Mouse (Mus musculus) MEL (cell line): ENCODE measurements around the gene Wfs1. TPM values are rescaled to one million over a fixed set of nuclear protein-coding genes. Genes with fewer than 3 reads are reported as not detected.
"Not testable (repeated sequence)": the region's sequence is repeated elsewhere in the genome, so short reads cannot be mapped to it uniquely, and the experiment has no call there.

Source experiments
- DNase-seq: peaks from one replicate; pipeline ENCODE4 v3.0.0; 2011; ENCODE audit warnings: low read depth, low spot score
- H3K27ac ChIP-seq: 2 replicates; pipeline ENCODE4 v1.5.1; 2012; ENCODE audit warnings: low read depth, mild to moderate bottlenecking, control low read depth, low read length, moderate library complexity; ENCODE audit not compliant: control insufficient read depth
- H3K27me3 ChIP-seq, 2 experiments: fragments of 150-350 bp in 1 of 2; sonication (generic) in 1 of 2; 2 replicates each; pipeline ENCODE4 v1.6.1; 2012; ENCODE audit warnings: low read length in 2 of 2, mild to moderate bottlenecking in 2 of 2, improper control_type of control experiment in 1 of 2, moderate library complexity in 1 of 2; ENCODE audit not compliant: insufficient read depth in 2 of 2, control insufficient read depth in 1 of 2
- H3K36me3 ChIP-seq, 2 experiments: 2 replicates each; pipeline ENCODE4 v1.6.1; 2012 to 2014; ENCODE audit warnings: low read length in 2 of 2, improper control_type of control experiment in 1 of 2, inconsistent platforms in 1 of 2, mild to moderate bottlenecking in 1 of 2; ENCODE audit not compliant: insufficient read depth in 2 of 2, control insufficient read depth in 1 of 2
- H3K4me1 ChIP-seq, 2 experiments: fragments of 150-350 bp in 1 of 2; sonication (generic) in 1 of 2; 2 replicates each; pipeline ENCODE4 v1.6.1; 2012; ENCODE audit warnings: low read length in 2 of 2, improper control_type of control experiment in 1 of 2, mild to moderate bottlenecking in 1 of 2; ENCODE audit not compliant: insufficient read depth in 2 of 2, control insufficient read depth in 1 of 2
- H3K4me3 ChIP-seq, 2 experiments: fragments of 150-350 bp in 1 of 2; sonication (generic) in 1 of 2; 2 replicates each; pipeline ENCODE4 v1.5.1; 2012; ENCODE audit warnings: low read depth in 2 of 2, low read length in 2 of 2, mild to moderate bottlenecking in 2 of 2, moderate library complexity in 2 of 2, control low read depth in 1 of 2, improper control_type of control experiment in 1 of 2; ENCODE audit not compliant: control insufficient read depth in 1 of 2, insufficient read depth in 1 of 2
- H3K79me2 ChIP-seq: 2 replicates; pipeline ENCODE4 v1.6.1; 2012; ENCODE audit warnings: mild to moderate bottlenecking, low read length, moderate library complexity; ENCODE audit not compliant: control insufficient read depth, poor library complexity, insufficient read depth
- H3K9ac ChIP-seq: 2 replicates; pipeline ENCODE4 v1.6.1; 2012; ENCODE audit warnings: low read depth, mild to moderate bottlenecking, control low read depth, low read length, moderate library complexity; ENCODE audit not compliant: control insufficient read depth, poor library complexity, severe bottlenecking
- H3K9me3 ChIP-seq: fragments of 150-350 bp; sonication (generic); replicated peaks from 2 replicates; pipeline ENCODE4 v1.6.1; 2012; ENCODE audit warnings: mild to moderate bottlenecking, low read length, improper control_type of control experiment, moderate library complexity; ENCODE audit not compliant: insufficient read depth
- CTCF ChIP-seq, 3 experiments: IDR thresholded peaks in 2 of 3; conservative IDR thresholded peaks in 1 of 3; 2 replicates each; pipeline ENCODE4 v1.5.1; 2011 to 2012; ENCODE audit warnings: low read length in 3 of 3, low read depth in 2 of 3, mild to moderate bottlenecking in 2 of 3, improper control_type of control experiment in 1 of 3, inconsistent platforms in 1 of 3, mixed read lengths in 1 of 3, moderate library complexity in 1 of 3; ENCODE audit not compliant: control insufficient read depth in 1 of 3, insufficient read depth in 1 of 3, poor library complexity in 1 of 3, severe bottlenecking in 1 of 3
- E2F4 ChIP-seq: IDR thresholded peaks from 2 replicates; pipeline ENCODE4 v1.6.1; 2011; ENCODE audit warnings: low read depth, low read length, improper control_type of control experiment, borderline replicate concordance
- EP300 ChIP-seq, 2 experiments: IDR thresholded peaks; 2 replicates each; pipeline ENCODE4 v1.6.1; 2011; ENCODE audit warnings: improper control_type of control experiment in 2 of 2, low read length in 2 of 2, low read depth in 1 of 2, mild to moderate bottlenecking in 1 of 2
- GABPA ChIP-seq: IDR thresholded peaks from 2 replicates; pipeline ENCODE4 v1.6.1; 2012; ENCODE audit warnings: low read depth, mild to moderate bottlenecking, inconsistent platforms, low read length, improper control_type of control experiment, moderate library complexity
- GATA1 ChIP-seq: IDR thresholded peaks from 2 replicates; pipeline ENCODE4 v1.6.1; 2011; ENCODE audit warnings: low read depth, low read length, improper control_type of control experiment
- NELFE ChIP-seq: IDR thresholded peaks from 2 replicates; pipeline ENCODE4 v1.6.1; 2011; ENCODE audit warnings: low read depth, low read length, improper control_type of control experiment
- POLR2A ChIP-seq, 2 experiments: IDR thresholded peaks; 2 replicates each; pipeline ENCODE4 v1.6.1; 2011 to 2012; ENCODE audit warnings: low read length in 2 of 2, mild to moderate bottlenecking in 2 of 2, control low read depth in 1 of 2, improper control_type of control experiment in 1 of 2, low read depth in 1 of 2, moderate library complexity in 1 of 2; ENCODE audit not compliant: control insufficient read depth in 1 of 2, insufficient read depth in 1 of 2, poor library complexity in 1 of 2
- UBTF ChIP-seq: IDR thresholded peaks from 2 replicates; pipeline ENCODE4 v1.6.1; 2012; ENCODE audit warnings: low read depth, mild to moderate bottlenecking, inconsistent platforms, low read length, improper control_type of control experiment, moderate library complexity, borderline replicate concordance; ENCODE audit not compliant: insufficient read depth
- USF1 ChIP-seq: IDR thresholded peaks from 2 replicates; pipeline ENCODE4 v1.6.1; 2014; ENCODE audit warnings: low read depth, mild to moderate bottlenecking, inconsistent platforms, low read length, improper control_type of control experiment, moderate library complexity
- ZNF384 ChIP-seq: IDR thresholded peaks from 2 replicates; pipeline ENCODE4 v1.6.1; 2012; ENCODE audit warnings: low read depth, mild to moderate bottlenecking, inconsistent platforms, low read length, improper control_type of control experiment
- polyA plus RNA-seq, 2 experiments: library from polyadenylated mRNA; stranded (reverse) in 1 of 2; unstranded in 1 of 2; fragments of >175 nt in 1 of 2; fragments of >200 nt in 1 of 2; gene quantifications; 2 replicates each; pipeline versions ENCODE4 v1.2.1 to v1.2.4; 2012; ENCODE audit warnings: low replicate concordance in 2 of 2, low read depth in 1 of 2; ENCODE audit not compliant: insufficient read length in 2 of 2, insufficient read depth in 1 of 2, missing spikeins in 1 of 2
- total RNA-seq: library from RNA; depleted of rRNA; stranded (reverse); fragments of 300-350 nt; gene quantifications from 2 replicates; pipeline ENCODE4 v1.2.3, GENCODE M21; 2012

Wfs1 gene
- total and polyA plus RNA-seq, 3 experiments: not detected

GRCm38 (mm10) chr5:36942446-36942845, 46.6 kb downstream of the Wfs1 start:
- no peaks in the 10 kb centered on the region for H3K79me2 ChIP-seq
- H3K27me3 ChIP-seq: no peaks in the 10 kb centered on the region
- TF ChIP-seq CTCF (IDR thresholded peaks at IDR 0.05 in 2 of 3, conservative IDR thresholded peaks at IDR 0.05 in 1 of 3; ENCODE audit: control insufficient read depth in 1 of 3, insufficient read depth in 1 of 3, low read depth in 2 of 3, low read length in 3 of 3, poor library complexity in 1 of 3, severe bottlenecking in 1 of 3) (peak in 2 of 3 experiments; percentile 21 to 31; a peak in 4 of 6 replicates), POLR2A (IDR thresholded peaks at IDR 0.05; ENCODE audit: control insufficient read depth in 1 of 2, insufficient read depth in 1 of 2, low read depth in 1 of 2, low read length in 2 of 2, poor library complexity in 1 of 2) (no peak), USF1 (no peak), UBTF (no peak)
- no peak overlapping the region for H3K9ac ChIP-seq
- H3K9me3 ChIP-seq: no peaks in the 10 kb centered on the region; the same call in 1 of the 2 replicates
- H3K27ac ChIP-seq: no peak overlapping the region
- H3K4me1 ChIP-seq: no peaks in the 10 kb centered on the region
- no peak for DNase-seq
- no peak overlapping the region for H3K4me3 ChIP-seq
- H3K36me3 ChIP-seq: no peaks in the 10 kb centered on the region

- H3K9ac ChIP-seq, H3K9me3 ChIP-seq, DNase-seq, H3K4me3 ChIP-seq, H3K27me3 ChIP-seq, H3K36me3 ChIP-seq, H3K4me1 ChIP-seq, H3K27ac ChIP-seq, H3K79me2 ChIP-seq: not testable (repeated sequence)
These were observed 50.0 kb downstream of the Wfs1 start for GRCm38 (mm10) chr5:36938991-36939390.

- Histone ChIP-seq H3K4me1 (no peaks in the 10 kb centered on the region), H3K9ac (no peak overlapping the region), H3K27me3 (no peaks in the 10 kb centered on the region), H3K27ac (no peak overlapping the region), H3K79me2 (no peaks in the 10 kb centered on the region), H3K9me3 (no peaks in the 10 kb centered on the region), H3K36me3 (no peaks in the 10 kb centered on the region), H3K4me3 (no peak overlapping the region)
- TF ChIP-seq E2F4 (no peak), GABPA (no peak), ZNF384 (no peak), NELFE (no peak), CTCF (IDR thresholded peaks at IDR 0.05 in 2 of 3, conservative IDR thresholded peaks at IDR 0.05 in 1 of 3; ENCODE audit: control insufficient read depth in 1 of 3, insufficient read depth in 1 of 3, low read depth in 2 of 3, low read length in 3 of 3, poor library complexity in 1 of 3, severe bottlenecking in 1 of 3) (no peak), EP300 (IDR thresholded peaks at IDR 0.05; ENCODE audit: low read depth in 1 of 2, low read length in 2 of 2) (no peak), GATA1 (no peak)
- DNase-seq: no peak
These were observed 51.0 kb downstream of the Wfs1 start for GRCm38 (mm10) chr5:36938021-36938420.
